In genomic region chr4:123433171-123433570, GRCm38 (mm10) we compare ENCODE assay signal across 25 mouse cellular contexts.
"Had no signal": no experiment of that assay in that cellular context is flagged by ENCODE, and none has a peak within 500 bp of the region (broad histone marks: within the 10 kb centered on the region; RNA-seq: fewer than 3 reads in every experiment).

No protein-coding gene starts in this region.

- H3K27me3 ChIP-seq: heart, embryonic 13.5 days; heart, embryonic 15.5 days; hindbrain, embryonic 13.5 days; hindbrain, embryonic 15.5 days; kidney, embryonic 15.5 days; limb, embryonic 13.5 days; limb, embryonic 15.5 days; liver, embryonic 13.5 days; liver, embryonic 15.5 days had no signal

- H3K9me3 ChIP-seq: heart, embryonic 10.5 days; heart, embryonic 13.5 days; heart, embryonic 15.5 days; hindbrain, embryonic 13.5 days; hindbrain, embryonic 15.5 days; kidney, embryonic 15.5 days; limb, embryonic 13.5 days; limb, embryonic 15.5 days; liver, embryonic 13.5 days; liver, embryonic 15.5 days had no signal

- H3K4me2 ChIP-seq: heart, embryonic 13.5 days; heart, embryonic 15.5 days; hindbrain, embryonic 13.5 days; hindbrain, embryonic 15.5 days; kidney, embryonic 15.5 days; limb, embryonic 13.5 days; limb, embryonic 15.5 days; liver, embryonic 11.5 days; liver, embryonic 13.5 days; liver, embryonic 15.5 days had no signal

- H3K27ac ChIP-seq: heart, embryonic 10.5 days; heart, embryonic 13.5 days; heart, embryonic 15.5 days; hindbrain, embryonic 13.5 days; hindbrain, embryonic 15.5 days; hindbrain, postnatal 0 days; kidney, embryonic 15.5 days; kidney, postnatal 0 days; limb, embryonic 13.5 days; limb, embryonic 15.5 days; liver, embryonic 13.5 days; liver, embryonic 15.5 days had no signal

- DNase-seq: gastrocnemius, postnatal 25 days; heart, adult 18-20 months; heart, postnatal 14 days; heart, postnatal 36 days; kidney, adult 11 months; kidney, adult 2 months; kidney, adult 9 months; kidney, postnatal 14 days; kidney, postnatal 36 days; layer of hippocampus, postnatal 36 days; left cerebral cortex, postnatal 4 days; liver, embryonic 13.5 days had no signal

- H3K4me1 ChIP-seq: hindbrain, embryonic 13.5 days; hindbrain, embryonic 15.5 days; limb, embryonic 13.5 days; limb, embryonic 15.5 days had no signal

- H3K4me3 ChIP-seq: heart, embryonic 10.5 days; heart, embryonic 13.5 days; heart, embryonic 15.5 days; hindbrain, embryonic 13.5 days; hindbrain, embryonic 15.5 days; kidney, embryonic 15.5 days; limb, embryonic 13.5 days; limb, embryonic 15.5 days; liver, embryonic 13.5 days; liver, embryonic 15.5 days had no signal

- H3K9ac ChIP-seq: heart, embryonic 13.5 days; heart, embryonic 15.5 days; hindbrain, embryonic 13.5 days; hindbrain, embryonic 15.5 days; kidney, embryonic 15.5 days; limb, embryonic 13.5 days; limb, embryonic 15.5 days; liver, embryonic 13.5 days; liver, embryonic 15.5 days had no signal

- ATAC-seq: hindbrain, postnatal 0 days; intestine, embryonic 16.5 days had no signal
